Mouse (Mus musculus) ovary, postnatal 36 days (tissue): ENCODE results near the gene Acacb.
A peak's percentile ranks its signal among the peaks of the same experiment; 100 is the strongest.

ENCODE experiments used
- DNase-seq: peaks from one replicate; pipeline ENCODE4 v3.0.0; 2022; ENCODE audit warnings: low spot score, mixed read lengths

Gene Acacb

DNA sequence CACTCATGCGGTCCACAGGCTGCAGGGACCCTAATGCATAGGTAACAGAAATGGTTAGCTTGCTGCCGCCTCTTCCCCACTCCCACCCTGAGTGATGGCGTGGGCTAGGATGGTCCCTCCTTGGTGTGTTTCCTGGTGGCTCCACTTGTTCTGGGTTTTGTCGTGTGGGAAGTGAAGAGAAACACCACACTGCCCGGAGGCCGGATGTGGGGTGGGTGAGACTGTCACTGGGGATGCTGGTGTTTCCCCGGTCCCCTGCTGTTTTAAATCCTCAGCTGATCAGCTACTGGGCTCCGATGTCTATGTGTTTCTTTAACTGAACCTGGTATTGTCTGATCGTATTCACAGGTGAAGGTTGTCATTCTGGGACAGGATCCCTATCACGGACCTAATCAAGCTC, 10.8 kb upstream of the Acacb start:
- no peak for DNase-seq

DNA sequence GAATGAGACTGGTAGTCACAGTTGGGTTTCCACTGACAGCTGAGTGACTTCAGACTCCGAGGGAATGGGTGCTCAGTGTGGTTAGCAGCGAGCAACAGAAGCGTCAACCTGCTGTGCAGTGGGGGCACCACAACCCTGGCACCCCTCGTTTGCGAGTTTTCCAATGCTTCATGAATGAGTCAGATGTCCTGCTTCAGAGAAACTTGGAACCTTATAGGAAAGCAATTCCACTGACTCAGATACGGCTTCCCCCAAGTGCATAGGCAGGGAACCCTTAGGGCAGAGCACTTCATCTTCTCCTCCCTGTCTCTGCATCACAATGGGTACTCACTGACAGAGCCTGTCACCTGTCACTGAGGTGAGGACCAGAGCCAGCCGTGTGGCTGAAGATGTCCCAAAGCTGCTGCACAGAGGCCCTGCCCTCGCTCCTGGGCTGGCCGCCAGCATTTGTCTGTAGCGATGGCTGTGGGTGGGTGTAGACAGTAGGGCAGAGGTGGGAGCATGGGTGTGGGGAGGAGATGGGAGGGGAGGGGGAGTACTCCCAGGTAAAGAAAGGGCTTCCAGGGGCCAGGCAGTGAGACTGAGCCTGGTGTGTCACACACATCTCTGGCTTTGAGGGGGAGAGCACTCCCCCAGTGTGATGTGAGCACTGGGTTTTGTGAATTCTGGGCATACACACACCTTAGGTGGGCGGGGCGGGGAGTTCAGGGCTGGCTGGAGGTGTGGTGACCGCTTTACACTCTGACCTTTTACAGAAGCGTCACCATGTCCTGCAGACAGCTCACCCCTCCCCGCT, 8.7 kb upstream of the Acacb start:
- DNase-seq, result peak; percentile 43

DNA sequence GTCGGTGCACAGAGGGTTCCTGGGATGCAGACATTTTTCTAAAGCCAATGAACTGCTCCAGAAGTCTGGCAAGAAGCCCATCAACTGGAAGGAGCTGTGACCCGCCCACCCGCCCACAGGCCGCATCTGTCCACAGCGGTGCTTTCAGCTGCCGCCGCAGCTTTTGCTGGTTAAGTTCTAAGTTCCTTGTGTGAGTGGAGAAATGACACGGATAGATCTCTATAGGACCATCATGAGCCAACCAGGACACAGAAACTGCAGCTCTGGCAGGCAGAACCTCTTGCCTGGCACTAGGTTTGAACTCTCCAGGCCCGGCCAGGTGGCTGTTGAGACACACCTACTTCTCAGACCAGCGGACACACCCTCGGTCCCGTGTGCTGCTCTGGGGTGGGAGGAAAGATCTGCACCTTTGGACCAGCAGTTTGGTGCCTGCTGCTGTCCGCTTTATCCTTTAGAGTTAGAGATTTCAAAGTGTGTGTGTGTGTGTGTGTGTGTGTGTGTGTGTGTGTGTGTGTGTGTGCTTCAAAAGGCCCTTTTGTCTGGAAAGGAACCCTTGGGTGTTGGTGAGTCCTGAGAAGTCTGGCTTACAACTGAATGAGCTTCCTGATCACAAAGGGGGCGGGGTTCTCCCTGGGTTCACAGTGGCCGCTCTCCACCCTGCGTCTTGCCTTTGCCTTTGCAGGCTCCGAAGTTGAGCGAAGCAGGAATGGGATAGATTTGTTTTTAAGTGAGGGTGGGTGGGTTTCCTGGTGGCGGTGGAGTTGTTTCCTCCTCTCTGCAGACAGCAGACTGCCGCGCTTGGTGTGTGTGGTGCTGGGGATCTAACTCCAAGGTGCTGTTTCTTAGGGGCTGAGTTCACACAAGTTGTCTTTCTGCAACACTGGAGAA, 7.8 kb upstream of the Acacb start:
- DNase-seq, result peak; percentile 42

DNA sequence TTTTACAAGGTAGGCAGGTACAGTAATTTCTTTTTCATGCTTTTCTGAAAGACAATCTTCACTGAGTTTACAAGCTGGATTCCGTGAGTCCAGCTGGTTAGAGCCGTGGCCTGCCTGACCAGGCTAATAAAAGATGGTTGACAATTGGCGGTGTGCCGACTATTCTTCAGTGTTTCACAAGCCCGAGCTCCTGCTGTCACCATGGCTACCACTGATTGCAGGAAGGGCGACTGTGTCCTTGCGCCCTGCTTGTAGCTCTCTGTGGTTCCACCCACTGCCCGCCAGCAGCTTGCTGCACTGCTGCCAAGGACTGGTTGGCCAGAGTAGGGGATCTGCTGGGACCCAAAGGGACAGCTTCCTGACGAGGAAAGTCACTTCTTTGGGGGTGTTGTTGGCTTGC, 7.2 kb upstream of the Acacb start:
- DNase-seq, result peak; percentile 82

DNA sequence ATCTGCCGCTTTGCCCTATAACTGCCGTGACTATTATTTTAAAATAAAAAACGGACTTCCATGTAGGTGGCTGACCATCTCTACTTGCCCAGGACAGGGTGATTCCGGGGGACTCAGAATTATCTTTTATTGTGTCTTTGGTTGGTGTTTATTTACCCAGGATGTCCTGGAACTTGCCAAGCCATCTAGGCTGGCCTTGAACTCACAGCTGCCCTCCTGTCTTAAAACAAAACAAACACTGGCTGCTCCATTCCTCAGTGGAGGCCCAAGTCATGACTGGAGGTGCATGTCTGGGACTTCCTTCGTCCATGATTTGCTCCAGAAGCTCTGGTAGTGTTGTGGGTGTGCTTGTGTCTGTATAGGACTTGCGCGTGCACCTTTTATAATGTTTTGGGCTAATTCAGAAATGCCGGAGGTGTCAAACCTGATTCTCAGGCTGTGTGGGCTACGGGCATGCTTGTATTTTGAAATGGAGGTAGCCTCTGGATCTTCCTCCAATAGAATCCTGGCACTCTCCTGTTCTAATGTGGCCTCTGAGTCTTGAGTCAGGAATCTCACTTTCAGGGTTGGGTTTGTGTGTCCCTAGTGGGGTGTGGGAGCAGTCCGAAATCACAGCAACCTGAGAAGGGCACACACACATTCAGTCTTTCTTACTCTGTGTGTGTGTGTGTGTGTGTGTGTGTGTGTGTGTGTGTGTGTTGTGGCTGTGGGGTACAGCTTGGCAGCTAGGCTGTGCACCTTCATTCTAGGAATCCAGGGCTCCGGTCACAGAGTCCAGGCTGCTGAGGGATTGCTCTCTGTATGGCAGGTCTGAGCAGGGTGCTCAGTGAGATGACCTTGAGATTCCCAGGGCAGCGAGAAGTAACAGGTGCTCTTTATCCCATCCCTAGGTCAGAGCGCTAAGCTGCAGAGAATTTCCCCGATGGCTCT, 973 bp downstream of the Acacb start:
- DNase-seq, result peak; percentile 45

DNA sequence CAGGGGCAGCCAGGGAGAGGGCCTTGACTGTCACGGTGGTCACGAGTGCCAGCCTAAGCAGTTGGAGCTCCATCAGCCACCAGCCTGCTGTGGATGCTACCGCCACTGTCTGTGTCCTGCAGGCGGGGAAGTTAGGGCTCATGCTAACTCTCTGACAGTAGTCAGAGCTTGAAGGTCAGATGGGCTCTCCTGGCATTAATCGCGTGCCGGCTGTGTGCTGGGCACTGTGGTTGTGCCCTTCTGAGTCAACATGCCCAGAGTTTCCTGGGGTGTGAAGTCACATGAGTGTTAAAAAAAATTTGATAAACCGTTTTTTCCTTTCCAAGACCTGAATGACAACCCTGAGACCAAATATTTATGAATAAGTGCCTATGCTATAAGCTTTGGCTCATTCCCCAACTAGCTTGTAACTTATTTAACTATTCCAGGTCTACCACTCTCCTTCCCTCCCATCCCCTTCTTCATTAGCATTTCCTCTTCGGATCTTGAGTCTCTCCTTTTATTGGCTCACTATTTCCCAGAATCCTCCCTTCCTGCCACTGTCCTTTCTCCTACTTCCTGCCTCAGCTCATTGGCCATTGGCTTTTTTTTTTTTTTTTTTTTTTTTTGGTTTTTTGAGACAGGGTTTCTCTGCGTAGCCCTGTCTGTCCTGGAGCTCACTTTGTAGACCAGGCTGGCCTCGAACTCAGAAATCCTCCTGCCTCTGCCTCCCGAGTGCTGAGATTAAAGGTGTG, 6.2 kb downstream of the Acacb start:
- DNase-seq, result no peak

DNA sequence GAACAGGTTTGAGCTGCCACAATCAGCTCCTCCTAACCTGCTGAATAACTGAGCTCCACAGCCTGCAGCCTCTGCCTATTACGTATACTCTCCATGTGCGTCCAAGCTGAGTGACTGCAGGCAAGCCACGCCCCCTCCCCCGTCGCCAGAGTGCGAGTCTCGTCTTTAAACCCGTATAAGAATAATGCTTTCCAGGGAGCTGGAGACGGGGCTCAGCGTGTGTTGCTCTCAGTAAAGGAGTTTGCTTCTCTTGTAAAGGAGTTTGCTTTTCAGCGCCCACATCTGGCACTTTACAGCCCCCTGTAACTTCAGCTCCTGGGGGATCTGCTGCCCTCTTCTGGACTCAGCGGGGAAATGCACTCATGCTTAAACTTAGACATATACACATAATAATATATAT, 7.2 kb downstream of the Acacb start:
- no peak for DNase-seq

DNA sequence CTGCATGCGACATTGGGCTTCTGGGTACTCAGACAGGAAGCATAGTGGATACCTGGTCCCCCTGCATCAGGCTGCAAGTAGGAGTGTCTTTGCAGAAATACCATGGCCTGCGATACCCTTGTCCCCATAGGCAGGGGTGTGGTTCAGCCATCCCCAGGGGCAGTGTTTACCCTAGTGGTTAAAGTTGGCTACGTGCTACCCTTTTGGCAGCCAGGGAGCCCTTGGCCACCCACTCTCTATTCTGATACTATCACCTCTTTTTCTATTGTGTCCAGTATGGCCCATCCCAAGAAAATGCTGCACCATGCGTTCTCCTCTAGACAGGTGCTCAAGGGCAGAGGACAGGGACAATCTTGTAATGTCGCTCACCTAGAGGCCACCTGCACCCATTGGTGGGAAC, 8.4 kb downstream of the Acacb start:
- no peak for DNase-seq

DNA sequence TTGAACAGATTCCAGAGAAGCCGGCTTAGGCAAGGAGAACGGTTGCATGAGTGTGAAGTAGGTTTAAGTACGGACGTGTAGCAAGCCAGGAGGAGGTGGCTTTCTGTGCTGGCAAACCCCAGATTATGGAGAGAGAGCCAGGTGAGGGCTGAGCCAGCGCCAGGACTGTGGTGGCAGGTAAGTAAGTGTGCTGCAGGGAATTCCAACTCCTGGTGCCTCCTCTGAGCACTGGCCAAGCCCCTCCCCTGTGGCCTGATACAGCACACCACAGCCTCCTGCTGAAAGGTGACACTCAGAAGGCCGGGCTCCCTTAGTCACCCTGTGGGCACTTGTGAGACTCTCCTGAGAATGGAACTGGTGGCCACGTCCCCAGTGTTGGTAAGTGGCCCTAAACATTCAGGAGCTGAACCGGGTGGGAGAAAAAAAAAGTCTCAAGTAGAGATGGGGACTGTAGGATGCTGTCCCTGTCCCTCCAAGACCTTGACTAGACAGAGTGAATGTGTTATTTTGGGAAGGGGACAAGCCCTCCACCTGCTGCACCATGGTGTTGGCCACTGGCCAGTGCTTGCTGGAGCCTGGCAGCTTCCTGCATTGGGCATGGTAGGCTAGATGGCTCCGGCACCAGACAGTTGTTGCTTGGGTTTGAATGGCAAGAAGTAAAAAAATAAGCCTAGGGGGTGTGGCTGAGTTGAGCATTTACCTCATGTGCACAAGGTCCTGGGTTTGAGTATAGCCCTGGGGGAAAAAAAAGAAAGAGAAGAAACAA, 9.0 kb downstream of the Acacb start:
- DNase-seq, result no peak

DNA sequence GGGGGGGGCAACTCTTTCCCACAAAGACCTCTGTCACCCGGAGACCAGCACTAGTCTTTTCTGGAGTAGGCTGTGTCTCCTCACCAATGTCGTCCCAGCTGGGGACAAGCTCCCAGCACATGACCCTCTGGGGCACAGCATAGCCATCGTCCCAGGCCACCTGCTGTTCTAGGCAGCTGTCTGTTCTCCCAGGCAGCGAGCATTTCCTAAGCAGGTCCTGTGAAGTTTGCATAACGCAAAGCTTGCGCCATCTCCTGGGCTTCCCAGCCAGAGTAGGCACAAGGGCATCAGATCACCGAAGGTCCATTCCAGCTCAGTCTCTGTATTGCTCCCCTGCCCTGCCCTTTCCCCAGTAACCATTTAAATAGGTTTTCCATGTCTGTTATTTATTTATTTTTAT, 10.9 kb downstream of the Acacb start:
- DNase-seq, result no peak

DNA sequence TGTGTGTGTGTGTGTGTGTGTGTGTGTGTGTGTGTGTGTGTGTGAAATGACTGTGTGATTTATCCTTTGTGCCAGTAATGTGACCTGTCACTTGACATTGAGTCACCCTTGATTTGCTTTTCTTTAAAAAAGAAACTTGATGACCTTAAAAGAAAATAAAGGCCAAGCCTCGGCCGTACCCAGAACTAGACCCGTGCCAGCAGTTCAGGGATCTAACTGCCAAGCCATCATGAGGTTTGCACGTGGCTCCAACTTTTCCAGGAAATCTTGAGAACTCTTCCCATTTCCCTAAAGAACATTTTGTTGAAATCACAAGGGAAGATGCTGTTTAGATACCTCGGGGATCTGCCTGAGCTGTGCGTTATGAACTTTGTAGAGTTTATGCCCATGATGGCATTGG, 15.1 kb downstream of the Acacb start:
- no peak for DNase-seq

DNA sequence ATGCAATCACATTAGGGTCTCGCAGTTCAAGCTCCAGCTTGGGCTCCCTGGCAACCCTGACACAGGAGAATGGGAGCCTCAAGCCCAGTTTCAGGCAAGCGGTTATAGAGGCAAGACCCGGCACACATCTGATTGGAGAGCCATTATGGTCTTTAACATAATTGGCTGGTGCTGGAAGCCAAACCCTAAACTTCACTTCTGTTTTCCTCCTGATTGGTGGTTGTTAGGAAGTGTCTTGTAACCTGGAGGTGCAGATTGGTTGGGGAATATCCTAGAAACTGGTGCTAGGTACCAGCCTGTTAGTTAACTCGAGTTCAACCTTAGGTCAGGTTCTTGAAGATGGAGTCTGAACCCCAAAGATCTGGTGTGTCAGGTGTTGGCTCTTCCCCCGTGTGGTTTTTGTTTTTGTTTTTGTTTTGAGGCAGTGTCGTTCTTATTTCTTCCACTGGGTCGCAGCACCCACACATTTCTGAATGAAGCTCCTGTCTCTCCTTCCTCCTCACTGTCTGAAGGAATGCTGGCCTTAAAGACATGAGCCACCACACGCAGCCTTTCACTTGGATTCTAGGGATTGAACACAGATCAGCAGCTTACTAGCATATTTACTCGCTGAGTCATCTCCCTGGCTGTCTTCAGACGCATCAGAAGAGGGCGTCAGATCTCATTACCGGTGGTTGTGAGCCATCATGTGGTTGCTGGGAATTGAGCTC, 15.9 kb downstream of the Acacb start:
- DNase-seq, result no peak

DNA sequence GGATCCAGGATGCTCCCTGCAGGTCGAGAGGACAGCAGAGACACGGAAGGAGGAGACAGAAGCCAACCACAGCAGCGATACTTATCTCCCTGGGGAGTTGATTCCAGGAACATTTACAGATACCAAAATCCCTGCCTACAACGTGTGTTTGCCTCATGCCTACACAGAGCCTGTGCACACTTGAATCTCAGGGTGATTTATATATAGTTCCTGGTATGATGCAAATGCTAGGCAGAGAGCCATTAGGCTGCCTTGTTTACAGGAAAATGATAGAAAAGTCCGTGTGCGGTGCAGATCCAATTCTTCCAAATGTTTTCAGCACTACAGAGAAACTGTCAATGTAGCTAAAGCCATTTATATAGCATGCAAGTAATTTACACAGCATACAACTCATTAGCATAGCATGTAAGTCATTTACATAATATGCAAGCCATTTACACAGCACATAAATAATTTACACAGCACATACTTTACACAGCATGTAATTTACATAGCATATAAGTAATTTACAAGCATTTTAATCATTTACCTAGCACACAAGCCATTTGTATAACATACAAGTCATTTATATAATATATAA, 16.9 kb downstream of the Acacb start:
- no peak for DNase-seq

DNA sequence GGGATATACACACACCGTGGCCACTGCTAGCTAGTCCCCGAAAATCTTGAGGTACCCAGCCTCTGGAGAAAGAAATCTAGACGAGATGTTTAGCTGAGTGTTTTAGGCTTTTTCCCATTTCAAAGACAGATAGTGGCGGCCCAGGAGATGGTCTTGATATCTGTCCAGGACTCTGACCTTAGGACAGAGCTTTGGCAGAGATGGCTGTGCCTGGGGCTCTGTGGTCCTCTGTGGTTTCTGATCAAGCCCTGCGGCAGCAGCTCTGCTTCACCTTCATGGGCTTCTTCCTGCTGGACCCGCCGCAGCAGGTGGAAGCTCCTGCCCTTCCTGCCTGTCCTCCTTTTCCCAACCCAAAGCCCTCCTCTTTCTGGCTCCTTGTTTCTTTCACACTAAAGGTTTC, 24.0 kb downstream of the Acacb start:
- no peak for DNase-seq

DNA sequence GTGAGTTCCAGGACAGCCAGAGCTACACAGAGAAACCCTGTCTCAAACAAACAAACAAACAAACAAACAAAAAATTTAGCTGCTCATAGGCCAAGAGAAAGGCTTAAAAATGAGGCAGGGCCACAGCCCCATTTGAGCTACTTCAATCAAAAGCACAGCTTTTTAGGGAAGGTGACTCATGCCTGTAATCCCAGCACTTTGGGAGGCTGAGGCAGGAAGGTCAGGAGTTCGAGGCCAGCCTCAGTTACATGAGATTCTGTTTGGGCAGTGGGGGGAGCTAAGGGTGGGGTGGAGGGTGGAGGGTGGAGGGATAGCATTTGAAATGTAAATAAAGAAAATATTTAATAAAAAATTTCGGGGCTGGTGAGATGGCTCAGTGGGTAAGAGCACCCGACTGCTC, 26.6 kb downstream of the Acacb start:
- DNase-seq, result no peak

DNA sequence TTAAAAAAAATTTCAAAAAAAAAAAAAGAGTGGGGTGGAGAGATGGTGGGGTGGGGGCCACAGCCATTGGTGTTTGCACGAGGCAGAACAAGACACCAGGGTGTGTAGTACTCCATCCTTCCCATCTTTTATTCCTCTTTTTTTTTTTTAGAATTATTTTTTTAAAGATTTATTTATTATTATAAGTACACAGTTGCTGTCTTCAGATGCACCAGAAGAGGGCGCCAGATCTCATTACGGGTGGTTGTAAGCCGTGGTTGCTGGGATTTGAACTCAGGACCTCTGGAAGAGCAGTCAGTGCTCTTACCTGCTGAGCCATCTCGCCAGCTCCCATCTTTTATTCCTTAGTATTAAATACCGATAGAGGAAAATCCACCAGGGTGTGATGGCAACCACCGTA, 27.1 kb downstream of the Acacb start:
- no peak for DNase-seq

DNA sequence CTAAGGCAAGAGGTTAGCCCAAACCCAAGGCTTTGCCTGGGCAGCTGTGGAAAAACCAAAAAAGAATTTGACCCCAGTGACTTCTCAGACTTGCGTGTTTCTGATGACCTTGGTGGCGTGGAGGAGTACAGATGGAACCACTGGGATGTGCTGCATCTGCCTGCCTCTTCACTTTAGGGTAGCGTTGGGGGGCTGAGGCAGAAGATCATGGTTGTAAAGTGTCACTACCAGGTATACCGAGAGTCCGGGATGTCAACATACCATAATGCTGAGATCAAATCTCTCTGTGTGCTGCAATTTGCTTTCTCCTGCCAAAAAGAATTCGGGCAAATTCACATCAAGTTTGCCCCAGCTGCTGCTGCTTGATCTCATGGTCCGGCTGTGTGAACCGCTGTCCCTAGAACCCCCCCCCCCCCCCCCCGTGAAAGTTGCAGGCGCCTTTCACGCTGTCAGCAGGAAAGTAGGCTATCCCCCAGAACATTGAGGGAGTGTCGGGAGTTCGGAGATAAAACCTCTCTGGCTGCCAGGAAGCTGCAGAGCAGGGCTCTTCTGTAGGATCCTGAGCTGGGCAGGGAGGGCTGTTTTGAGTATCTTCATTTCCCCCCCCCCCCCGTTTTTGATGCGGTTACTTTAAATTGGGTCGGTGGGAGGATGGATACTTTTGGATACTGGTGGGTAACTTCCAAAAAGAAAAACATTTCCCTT, 27.7 kb downstream of the Acacb start:
- no peak for DNase-seq

DNA sequence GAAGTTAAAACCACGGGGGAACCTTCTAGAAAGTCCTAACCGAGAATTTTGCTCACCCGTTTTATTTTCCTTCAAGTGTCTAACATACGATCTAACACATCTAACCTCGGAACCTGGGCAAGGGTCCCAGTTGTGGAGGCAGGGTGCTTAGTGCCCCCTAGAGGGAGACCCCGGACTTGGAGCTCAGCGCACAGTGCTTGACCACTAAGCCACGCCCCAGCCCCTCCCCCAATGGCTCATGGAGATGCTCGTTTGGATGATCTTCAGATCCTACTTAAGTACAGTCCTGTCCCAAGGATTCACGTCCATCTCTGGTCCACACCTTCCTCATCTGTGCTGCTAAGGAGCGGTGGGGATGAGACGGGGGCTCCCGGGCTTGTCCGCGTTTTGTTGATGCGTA, 28.3 kb downstream of the Acacb start:
- peak; percentile 61 for DNase-seq

DNA sequence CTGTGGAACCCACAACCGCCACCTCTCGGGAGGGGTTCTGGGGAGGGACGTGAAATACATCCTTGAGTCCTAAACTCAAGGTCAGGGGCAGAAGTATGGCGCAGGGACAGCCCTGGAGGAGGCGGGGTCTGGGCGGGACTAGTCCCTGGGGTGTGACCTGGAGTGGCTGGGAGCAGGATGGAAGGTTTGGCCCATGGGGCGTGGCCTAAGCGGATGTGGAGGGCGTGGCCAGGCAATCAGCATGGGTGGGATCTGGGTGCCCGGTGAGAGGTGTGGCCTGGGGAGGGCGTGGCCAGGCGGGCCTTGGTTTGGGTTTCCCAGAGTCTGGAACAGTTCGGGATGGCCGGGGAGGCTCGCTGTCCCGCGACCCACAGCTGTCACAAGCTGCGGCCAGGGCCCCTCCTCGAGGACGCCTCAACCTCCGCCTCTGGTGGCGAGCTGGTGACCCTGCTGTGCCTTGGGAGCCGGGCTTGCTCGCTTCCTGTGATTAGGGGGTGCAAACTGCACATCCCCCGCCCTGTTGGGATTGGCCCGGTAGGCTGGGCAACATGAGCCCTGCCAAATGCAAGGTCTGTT, 29.3 kb downstream of the Acacb start:
- peak; percentile 98 for DNase-seq
